In the genomic region with DNA sequence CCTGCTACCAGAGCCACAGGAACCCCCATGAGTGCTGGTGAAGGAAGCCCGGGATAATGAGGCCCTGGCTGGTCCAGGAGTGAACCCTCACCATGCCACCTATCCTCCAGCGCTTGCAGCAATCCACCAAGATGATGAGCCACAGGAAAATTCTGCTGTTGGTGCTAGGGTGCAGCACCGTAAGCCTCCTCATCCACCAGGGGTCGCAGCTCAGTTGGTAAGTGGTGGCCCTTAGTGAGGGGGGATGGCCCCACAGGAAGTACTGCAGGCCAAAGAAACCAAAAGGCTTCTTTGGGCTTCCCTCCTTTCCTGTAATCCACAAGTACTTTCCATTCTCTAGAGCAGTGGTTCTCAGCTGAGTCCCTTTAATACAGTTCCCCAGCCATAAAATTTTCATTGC, we compare ENCODE assay signal across 9 mouse cellular contexts. TPM values are rescaled to one million over a fixed set of nuclear protein-coding genes. Genes with fewer than 3 reads are reported as not detected.
DNase-seq lines count a peak whose midpoint lies in the region; ATAC-seq lines count a peak whose summit lies in the region.
"Had no signal": no experiment of that assay in that cellular context is flagged by ENCODE, and none has a peak within 500 bp of the region (broad histone marks: within the 10 kb centered on the region; RNA-seq: fewer than 3 reads in every experiment).

No protein-coding gene starts in this region.

- no peak overlapping the region for H3K27ac ChIP-seq in forebrain, embryonic 10.5 days
- H3K27ac ChIP-seq in forebrain, embryonic 16.5 days (ENCODE audit: low read length), result no peak overlapping the region
- no peak overlapping the region for H3K27ac ChIP-seq in midbrain, embryonic 14.5 days (replicated peaks; ENCODE audit: low read depth, low read length)
- no peak overlapping the region for H3K27ac ChIP-seq in midbrain, embryonic 13.5 days

- no peak overlapping the region for H3K4me3 ChIP-seq in forebrain, embryonic 10.5 days
- no peak overlapping the region for H3K4me3 ChIP-seq in forebrain, embryonic 16.5 days (replicated peaks; ENCODE audit: low read length)
- no peak overlapping the region for H3K4me3 ChIP-seq in midbrain, embryonic 14.5 days (replicated peaks; ENCODE audit: low read depth, low read length)
- no peak overlapping the region for H3K4me3 ChIP-seq in midbrain, embryonic 13.5 days (replicated peaks)

- 23% methylated on average over 4 of the region's 4 CpGs for WGBS in forebrain, embryonic 10.5 days
- WGBS in forebrain, embryonic 16.5 days, result 18% methylated on average over 4 of the region's 4 CpGs
- 29% methylated on average over 4 of the region's 4 CpGs for WGBS in midbrain, embryonic 14.5 days
- WGBS in midbrain, embryonic 13.5 days, result 24% methylated on average over 4 of the region's 4 CpGs

- H3K27me3 ChIP-seq in forebrain, embryonic 10.5 days (ENCODE audit: poor library complexity, severe bottlenecking), result peaks cover 13% of the 10 kb centered on the region
- no peaks in the 10 kb centered on the region for H3K27me3 ChIP-seq in forebrain, embryonic 16.5 days (replicated peaks; ENCODE audit: control insufficient read depth, insufficient read depth, low read length)
- no peaks in the 10 kb centered on the region for H3K27me3 ChIP-seq in midbrain, embryonic 14.5 days (ENCODE audit: control insufficient read depth, insufficient read depth, low read length)
- H3K27me3 ChIP-seq in midbrain, embryonic 13.5 days, result no peaks in the 10 kb centered on the region

- intact Hi-C loops in heart, postnatal 14 days (cut with DNase I), result loop anchor here (5.0 kb wide), 1 partner anchor 45 kb away; a partner anchor contains a TSS

- peaks cover 11% of the 10 kb centered on the region for H3K9me3 ChIP-seq in forebrain, embryonic 10.5 days
- no peaks in the 10 kb centered on the region; the same call in 1 of the 2 replicates for H3K9me3 ChIP-seq in forebrain, embryonic 16.5 days (ENCODE audit: control insufficient read depth, low read length)
- H3K9me3 ChIP-seq in midbrain, embryonic 14.5 days (ENCODE audit: control insufficient read depth, low read length), result no peaks in the 10 kb centered on the region
- 0 out of 2 replicates have a peak, but pooled peaks cover 5% of the 10 kb centered on the region for H3K9me3 ChIP-seq in midbrain, embryonic 13.5 days

- ATAC-seq in forebrain, embryonic 16.5 days, result no peak
- ATAC-seq in midbrain, embryonic 14.5 days (ENCODE audit: low FRiP score, low TSS enrichment), result no peak
- ATAC-seq in midbrain, embryonic 13.5 days, result no peak

- peaks cover 45% of the 10 kb centered on the region for H3K36me3 ChIP-seq in forebrain, embryonic 10.5 days (replicated peaks)
- H3K36me3 ChIP-seq in forebrain, embryonic 16.5 days (ENCODE audit: control insufficient read depth, insufficient read depth), result peaks cover 22% of the 10 kb centered on the region
- H3K36me3 ChIP-seq in midbrain, embryonic 14.5 days (ENCODE audit: control insufficient read depth, insufficient read depth, low read length), result peaks cover 50% of the 10 kb centered on the region
- peaks cover 42% of the 10 kb centered on the region for H3K36me3 ChIP-seq in midbrain, embryonic 13.5 days

- H3K9ac ChIP-seq in forebrain, embryonic 16.5 days (replicated peaks; ENCODE audit: low read depth, low read length), result no peak overlapping the region
- H3K9ac ChIP-seq in midbrain, embryonic 14.5 days (replicated peaks; ENCODE audit: low read length), result no peak overlapping the region
- H3K9ac ChIP-seq in midbrain, embryonic 13.5 days (replicated peaks), result no peak overlapping the region

- peaks cover 26% of the 10 kb centered on the region for H3K4me1 ChIP-seq in forebrain, embryonic 10.5 days
- H3K4me1 ChIP-seq in forebrain, embryonic 16.5 days (replicated peaks; ENCODE audit: control insufficient read depth, insufficient read depth, low read length), result peaks cover 19% of the 10 kb centered on the region
- H3K4me1 ChIP-seq in midbrain, embryonic 14.5 days (ENCODE audit: control insufficient read depth, insufficient read depth, low read length), result peaks cover 13% of the 10 kb centered on the region
- peaks cover 32% of the 10 kb centered on the region for H3K4me1 ChIP-seq in midbrain, embryonic 13.5 days (replicated peaks)

- no peak overlapping the region for H3K4me2 ChIP-seq in forebrain, embryonic 16.5 days (ENCODE audit: low read length)
- H3K4me2 ChIP-seq in midbrain, embryonic 14.5 days (ENCODE audit: low read length), result no peak overlapping the region
- no peak overlapping the region for H3K4me2 ChIP-seq in midbrain, embryonic 13.5 days (replicated peaks)

- peak; percentile 25 for DNase-seq in forebrain, embryonic 10.5 days (ENCODE audit: extremely low spot score, low spot score)
- peak; percentile 68 for DNase-seq in midbrain, embryonic 14.5 days
- DNase-seq in ZHBTc4 (ENCODE audit: low read depth, low spot score), result peak; percentile 88
- peak; percentile 61 to 76 for DNase-seq in heart, postnatal 14 days
- DNase-seq in lung, postnatal 10 days, result peak; percentile 75
- DNase-seq in thymus, postnatal 0 days (ENCODE audit: low spot score), result peak; percentile 88

RNA-seq across cellular contexts. Expression of a gene that starts 4.3 kb away (rescaled TPM):
- polyA plus RNA-seq in forebrain, embryonic 10.5 days (2016; fragmentation: Nextera tagmentation; extraction: Ambion mirVana), result 10.3 and 12.1 TPM in 2 replicates
- polyA plus RNA-seq in forebrain, embryonic 16.5 days (2015; fragmentation: Nextera tagmentation; extraction: Ambion mirVana), result 36.3 and 40.5 TPM in 2 replicates
- polyA plus RNA-seq in midbrain, embryonic 14.5 days (2014; fragmentation: Nextera tagmentation; extraction: Ambion mirVana), result 29.0 and 35.5 TPM in 2 replicates
- polyA plus RNA-seq in midbrain, embryonic 13.5 days (2015; fragmentation: Nextera tagmentation; extraction: Ambion mirVana), result 29.3 and 33.6 TPM in 2 replicates
- 10 to 100 TPM; 20.0 to 23.8 TPM for total RNA-seq in heart, postnatal 14 days (2021)
- 0.36 and 0.44 TPM in 2 replicates for polyA plus RNA-seq in thymus, postnatal 0 days (2015; fragmentation: Nextera tagmentation; extraction: Ambion mirVana)

RNA-seq across cellular contexts. Expression of a gene that starts 7.2 kb away (rescaled TPM):
- 458 and 482 TPM in 2 replicates for polyA plus RNA-seq in forebrain, embryonic 10.5 days (2016; fragmentation: Nextera tagmentation; extraction: Ambion mirVana)
- polyA plus RNA-seq in forebrain, embryonic 16.5 days (2015; fragmentation: Nextera tagmentation; extraction: Ambion mirVana), result 347 and 373 TPM in 2 replicates
- 291 and 365 TPM in 2 replicates for polyA plus RNA-seq in midbrain, embryonic 14.5 days (2014; fragmentation: Nextera tagmentation; extraction: Ambion mirVana)
- polyA plus RNA-seq in midbrain, embryonic 13.5 days (2015; fragmentation: Nextera tagmentation; extraction: Ambion mirVana), result 399 and 419 TPM in 2 replicates
- total RNA-seq in heart, postnatal 14 days (2021), result 100 to 1,000 TPM; 109 to 116 TPM
- 294 and 319 TPM in 2 replicates for polyA plus RNA-seq in thymus, postnatal 0 days (2015; fragmentation: Nextera tagmentation; extraction: Ambion mirVana)

RNA-seq across cellular contexts. Expression of a gene that starts 29.5 kb away (rescaled TPM):
- 21.3 and 22.7 TPM in 2 replicates for polyA plus RNA-seq in forebrain, embryonic 10.5 days (2016; fragmentation: Nextera tagmentation; extraction: Ambion mirVana)
- polyA plus RNA-seq in forebrain, embryonic 16.5 days (2015; fragmentation: Nextera tagmentation; extraction: Ambion mirVana), result 38.0 and 39.1 TPM in 2 replicates
- polyA plus RNA-seq in midbrain, embryonic 14.5 days (2014; fragmentation: Nextera tagmentation; extraction: Ambion mirVana), result 42.4 and 48.4 TPM in 2 replicates
- 31.5 and 32.0 TPM in 2 replicates for polyA plus RNA-seq in midbrain, embryonic 13.5 days (2015; fragmentation: Nextera tagmentation; extraction: Ambion mirVana)
- 10 to 100 TPM; 21.5 to 22.1 TPM for total RNA-seq in heart, postnatal 14 days (2021)
- 8.3 and 9.8 TPM in 2 replicates for polyA plus RNA-seq in thymus, postnatal 0 days (2015; fragmentation: Nextera tagmentation; extraction: Ambion mirVana)

RNA-seq across cellular contexts. Expression of a gene that starts 33.1 kb away (rescaled TPM):
- polyA plus RNA-seq in forebrain, embryonic 10.5 days (2016; fragmentation: Nextera tagmentation; extraction: Ambion mirVana), result not detected in 2 replicates
- polyA plus RNA-seq in forebrain, embryonic 16.5 days (2015; fragmentation: Nextera tagmentation; extraction: Ambion mirVana), result not detected in 2 replicates
- not detected in 2 replicates for polyA plus RNA-seq in midbrain, embryonic 14.5 days (2014; fragmentation: Nextera tagmentation; extraction: Ambion mirVana)
- not detected in 2 replicates for polyA plus RNA-seq in midbrain, embryonic 13.5 days (2015; fragmentation: Nextera tagmentation; extraction: Ambion mirVana)
- not detected for total RNA-seq in heart, postnatal 14 days (2021)
- not detected in 2 replicates for polyA plus RNA-seq in thymus, postnatal 0 days (2015; fragmentation: Nextera tagmentation; extraction: Ambion mirVana)
- total RNA-seq: left cerebral cortex, postnatal 10 days had no signal

RNA-seq across cellular contexts. Expression of a gene that starts 46.9 kb away (rescaled TPM):
- 0.56 TPM in 1 of 2 replicates, not detected in the other for polyA plus RNA-seq in forebrain, embryonic 10.5 days (2016; fragmentation: Nextera tagmentation; extraction: Ambion mirVana)
- polyA plus RNA-seq in forebrain, embryonic 16.5 days (2015; fragmentation: Nextera tagmentation; extraction: Ambion mirVana), result 3.0 and 4.7 TPM in 2 replicates
- 7.7 and 8.4 TPM in 2 replicates for polyA plus RNA-seq in midbrain, embryonic 14.5 days (2014; fragmentation: Nextera tagmentation; extraction: Ambion mirVana)
- polyA plus RNA-seq in midbrain, embryonic 13.5 days (2015; fragmentation: Nextera tagmentation; extraction: Ambion mirVana), result 4.5 and 5.8 TPM in 2 replicates
- total RNA-seq in heart, postnatal 14 days (2021), result 1 to 10 TPM; 4.6 to 4.9 TPM
- 29.1 and 30.5 TPM in 2 replicates for polyA plus RNA-seq in thymus, postnatal 0 days (2015; fragmentation: Nextera tagmentation; extraction: Ambion mirVana)

Comparison
In these comparisons a context has a peak if more than half of its experiments do, and no peak if none do; other contexts are left out.
1. DNase-seq: peak in every context shown above with its lines; median percentile 88 in ZHBTc4; 88 in thymus, postnatal 0 days; 75 in lung, postnatal 10 days; 68 in heart, postnatal 14 days; 68 in midbrain, embryonic 14.5 days; 25 in forebrain, embryonic 10.5 days.